Mouse (Mus musculus) left cerebral cortex, adult 8-10 months (tissue): ENCODE results near the gene Calm5. TPM values are rescaled to one million over a fixed set of nuclear protein-coding genes. Genes with fewer than 3 reads are reported as not detected.
"Not testable (repeated sequence)": the region's sequence is repeated elsewhere in the genome, so short reads cannot be mapped to it uniquely, and the experiment has no call there.

ENCODE experiments used
- DNase-seq, 2 experiments: peaks; one replicate each; pipeline ENCODE4 v3.0.0; 2022; ENCODE audit warnings: low spot score in 2 of 2
- total RNA-seq, 4 experiments: library from RNA; stranded (reverse); gene quantifications; 2 replicates each; pipeline ENCODE4 v1.2.4; 2022

Gene Calm5
- total RNA-seq, 4 experiments from 2014 or later, result not detected

DNA sequence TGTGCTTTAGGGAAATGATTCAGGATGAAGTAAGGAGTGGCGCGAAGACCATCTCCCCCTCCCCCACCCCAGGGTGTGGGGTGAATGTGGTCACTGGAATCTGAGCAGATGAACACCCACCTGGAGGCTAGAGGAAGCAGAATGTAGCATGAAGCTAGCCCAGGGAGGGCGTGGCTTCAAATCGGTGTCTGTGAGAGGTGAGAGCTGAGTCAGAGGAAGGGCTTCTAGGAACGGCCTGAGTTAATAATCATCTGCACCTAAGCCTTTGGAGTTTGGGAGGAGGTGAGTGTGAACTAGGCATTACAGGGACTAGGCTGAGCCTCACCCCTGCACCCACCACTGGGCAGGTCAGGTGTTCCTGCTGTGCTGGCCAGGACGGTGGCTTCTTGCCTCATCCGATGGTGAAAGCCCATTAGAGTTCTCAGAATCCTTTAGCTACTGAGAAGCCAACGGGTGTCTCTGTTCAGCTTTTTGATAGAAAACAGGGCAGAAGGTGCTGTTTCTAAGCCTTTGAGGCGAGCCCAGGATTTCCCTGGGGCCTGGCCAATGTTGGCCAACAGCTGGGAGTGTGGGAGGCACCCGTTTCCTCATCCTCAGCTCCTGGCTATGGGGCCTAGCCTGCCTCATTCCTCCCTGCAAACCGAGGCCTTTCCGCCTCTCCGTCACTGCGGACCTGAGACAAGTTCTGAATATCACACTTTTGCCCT, 11.8 kb downstream of the Calm5 start:
- DNase-seq, result no peak

DNA sequence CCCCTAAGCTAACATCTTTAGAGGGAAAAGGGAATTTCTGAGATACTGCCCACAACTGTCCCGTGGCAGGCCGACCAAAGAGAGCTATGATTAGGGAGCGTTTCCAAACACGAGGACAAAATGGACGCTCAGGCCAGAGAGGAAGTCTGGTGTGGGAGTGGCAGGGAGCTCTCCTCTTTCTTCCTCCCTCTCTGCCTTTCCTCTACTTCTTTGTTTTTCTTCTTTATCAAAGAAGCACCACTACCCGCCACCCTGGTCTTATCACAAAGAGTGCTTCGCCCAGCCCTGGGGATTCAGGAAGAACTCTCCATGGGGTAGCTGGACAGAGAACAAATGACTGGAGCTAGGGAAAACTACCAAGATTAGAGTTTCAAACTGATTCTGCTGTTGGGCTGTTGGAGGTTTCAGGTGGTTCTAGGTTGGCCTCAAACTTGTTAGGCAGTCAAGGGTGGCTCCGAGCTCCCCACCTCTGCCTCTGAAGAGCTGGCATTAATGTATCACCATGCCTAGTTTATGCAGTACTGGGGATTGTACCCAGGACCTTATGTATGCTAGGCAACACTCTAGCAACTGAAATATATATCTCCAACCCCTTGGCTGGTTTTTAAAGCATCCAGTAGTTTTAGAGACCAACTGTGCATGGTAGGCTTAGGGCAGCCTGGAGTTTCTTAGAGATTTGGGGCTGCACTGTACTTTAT, 12.5 kb downstream of the Calm5 start:
- DNase-seq, result no peak

DNA sequence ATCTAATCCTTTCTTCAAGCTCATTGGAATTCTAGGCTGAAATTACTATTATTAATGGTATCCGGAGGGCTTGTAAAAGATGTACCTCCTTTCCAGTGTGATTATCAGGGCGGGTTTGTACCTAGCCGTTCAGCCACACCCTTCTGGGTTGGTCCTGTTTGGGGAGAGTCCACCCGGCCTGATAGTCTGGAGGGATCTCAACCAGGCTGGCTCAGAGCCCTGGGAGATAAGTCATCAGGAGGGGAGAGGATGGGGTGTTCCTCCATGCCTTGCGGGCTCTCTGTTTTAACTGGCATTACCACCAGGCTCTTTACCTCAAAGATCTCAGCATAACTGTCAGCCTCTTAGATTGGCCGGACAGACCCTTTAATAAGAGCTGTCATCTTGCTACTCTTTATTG, 13.2 kb downstream of the Calm5 start:
- DNase-seq, result no peak

DNA sequence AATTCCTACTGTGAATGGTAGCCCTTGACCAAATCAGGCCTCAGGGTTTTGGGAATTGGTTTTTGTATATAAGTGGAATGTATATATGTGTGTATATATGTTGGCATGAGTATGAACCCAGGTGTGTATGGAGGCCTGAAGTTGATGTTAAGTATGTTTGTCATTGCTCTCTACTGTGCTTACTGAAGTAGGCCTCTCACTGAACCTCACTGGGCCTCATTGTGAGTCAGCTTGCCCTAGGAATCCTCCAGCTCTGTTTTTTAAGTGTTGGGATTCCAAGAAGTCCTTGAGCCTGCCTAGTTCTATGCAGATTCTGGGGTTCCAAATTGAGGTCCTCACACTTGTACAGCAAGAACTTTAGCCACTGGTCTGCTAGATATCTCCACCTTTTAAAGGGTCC, 15.9 kb downstream of the Calm5 start:
- no peak for DNase-seq

DNA sequence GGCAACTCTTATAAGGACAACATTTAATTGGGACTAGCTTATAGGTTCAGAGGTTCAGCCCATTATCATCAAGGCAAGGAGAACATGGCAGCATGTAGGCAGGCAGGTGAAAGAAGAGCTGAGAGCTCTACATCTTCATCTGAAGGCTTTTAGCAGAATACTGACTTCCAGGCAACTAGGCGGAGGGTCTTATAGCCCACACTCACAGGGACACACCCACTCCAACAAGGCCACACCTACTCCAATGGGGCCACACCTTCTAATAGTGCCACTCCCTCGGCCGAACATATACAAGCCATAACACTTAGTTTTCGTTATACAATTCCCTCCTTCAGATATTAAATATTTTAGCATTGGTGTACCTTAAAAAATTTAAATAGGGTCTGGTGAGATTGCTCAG, 18.9 kb downstream of the Calm5 start:
- no peak for DNase-seq

DNA sequence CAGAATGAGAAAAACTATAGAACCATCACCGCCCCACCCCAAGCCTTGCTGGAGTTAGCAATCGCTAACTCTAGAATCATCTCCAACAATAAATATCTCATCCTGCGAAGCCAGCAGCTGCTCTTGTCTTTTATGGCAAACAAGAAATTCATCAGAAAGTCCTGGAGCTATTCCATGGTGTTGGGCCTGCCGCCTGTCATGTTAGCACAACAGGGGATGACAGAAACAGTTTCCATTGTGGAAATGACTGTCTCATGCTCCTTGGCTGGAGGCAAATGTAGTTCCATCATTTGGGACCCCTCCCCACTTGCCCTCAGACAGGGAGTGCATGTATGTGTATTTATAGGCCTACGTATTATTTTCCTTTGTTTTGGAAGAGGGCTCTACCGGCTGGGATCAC, 22.5 kb downstream of the Calm5 start:
- DNase-seq, result no peak

DNA sequence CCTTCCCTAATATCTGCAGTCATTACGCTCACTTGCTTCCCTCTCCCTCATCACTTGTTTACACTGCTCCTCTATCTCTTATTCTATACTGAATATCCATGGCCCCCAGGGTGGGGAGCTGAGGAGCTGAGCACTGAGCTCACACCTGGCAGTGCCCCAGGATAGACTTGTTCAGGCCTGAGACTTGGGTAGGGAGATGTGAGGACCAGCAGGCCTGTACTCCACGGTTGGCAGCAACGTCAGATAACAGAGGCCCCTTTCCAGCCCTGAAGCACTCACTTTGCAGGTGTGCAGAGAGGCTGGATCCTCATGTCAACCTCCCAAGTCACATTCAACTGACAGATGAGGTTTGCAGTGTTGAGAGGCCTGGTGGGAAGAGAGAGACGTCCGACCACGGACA, 23.2 kb downstream of the Calm5 start:
- DNase-seq, result no peak

DNA sequence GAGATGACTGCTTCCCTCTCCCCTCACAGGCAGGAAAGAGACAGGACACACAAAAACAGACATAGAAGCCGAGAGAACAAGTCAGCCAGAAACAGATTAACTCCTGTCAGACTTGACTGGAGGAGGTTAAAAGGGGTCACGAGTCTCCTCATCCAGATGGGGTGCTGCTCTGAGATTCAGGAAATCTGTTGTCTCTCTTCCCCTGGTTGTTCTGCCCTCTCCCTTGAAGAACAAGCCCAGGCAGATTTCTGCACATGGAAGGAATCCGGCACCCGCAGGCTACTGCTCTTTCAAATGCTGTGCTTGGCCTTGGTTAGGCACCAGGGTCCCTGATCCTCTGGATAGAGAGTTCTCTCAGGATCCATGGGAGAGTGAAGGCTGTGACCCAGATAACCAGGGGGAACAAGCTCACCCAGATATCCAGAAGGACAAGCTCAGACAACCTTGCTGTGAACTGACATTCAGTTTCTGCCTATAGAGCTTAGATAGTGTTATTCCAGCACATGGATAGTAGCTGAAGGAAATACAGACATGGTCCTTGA, 23.8 kb downstream of the Calm5 start:
- DNase-seq, result no peak

DNA sequence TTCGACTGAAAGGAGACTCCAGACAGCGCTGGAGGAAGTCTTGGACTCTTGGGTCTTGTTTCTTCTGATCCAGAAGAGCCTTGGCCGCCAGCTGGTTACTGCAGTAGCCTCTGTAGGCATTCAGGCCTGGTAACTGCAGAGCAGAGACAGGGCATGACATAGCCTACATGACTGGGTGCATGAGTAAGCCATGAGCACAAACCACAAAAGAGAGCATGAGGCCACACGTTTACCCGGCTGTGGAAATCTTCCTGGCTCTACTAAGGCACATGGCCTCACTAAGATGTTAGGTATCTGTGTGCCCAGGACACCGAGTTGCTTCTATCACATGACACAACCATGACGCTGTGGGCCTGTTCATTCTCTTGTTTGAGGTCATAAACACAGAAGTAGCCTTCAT, 32.7 kb downstream of the Calm5 start:
- DNase-seq, result no peak

DNA sequence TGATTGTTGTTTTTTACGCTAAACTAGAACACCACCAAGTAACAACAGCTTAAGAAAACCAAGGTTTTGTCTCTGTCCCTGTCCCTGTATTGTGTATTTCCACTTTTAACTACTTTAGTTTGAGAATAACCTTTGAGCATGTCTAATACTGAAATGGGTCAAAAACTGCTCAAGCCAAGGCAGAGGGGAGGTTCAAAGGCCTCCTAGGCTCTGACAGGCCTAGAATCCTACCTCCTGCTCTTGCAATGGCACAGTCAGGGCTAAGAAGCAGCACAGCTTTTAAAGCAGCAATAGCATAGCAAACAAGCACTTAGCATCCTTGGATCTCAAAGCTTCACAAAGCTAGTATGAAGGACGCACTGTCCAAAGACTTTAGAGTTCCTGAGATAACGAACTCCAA, 35.1 kb downstream of the Calm5 start:
- DNase-seq, result no peak

DNA sequence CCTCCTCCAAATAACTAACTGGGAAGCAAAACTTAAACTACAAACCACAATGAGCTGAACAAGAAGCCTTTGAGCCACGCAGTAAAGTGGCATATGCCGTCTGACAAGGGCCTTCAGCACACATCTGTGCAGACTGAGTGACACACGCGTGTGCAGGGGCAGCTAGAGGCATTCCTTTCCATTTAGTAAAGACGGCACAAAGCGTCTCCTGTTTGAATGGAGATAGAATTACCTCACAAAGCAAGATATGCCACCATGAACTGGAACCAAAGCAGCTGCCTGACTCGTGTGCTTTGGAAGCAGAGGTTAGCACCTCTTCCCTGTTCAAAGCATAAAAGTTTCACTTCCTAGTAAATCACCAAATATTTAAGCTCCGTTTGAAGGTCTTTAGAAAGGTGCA, 36.1 kb downstream of the Calm5 start:
- DNase-seq, result no peak

DNA sequence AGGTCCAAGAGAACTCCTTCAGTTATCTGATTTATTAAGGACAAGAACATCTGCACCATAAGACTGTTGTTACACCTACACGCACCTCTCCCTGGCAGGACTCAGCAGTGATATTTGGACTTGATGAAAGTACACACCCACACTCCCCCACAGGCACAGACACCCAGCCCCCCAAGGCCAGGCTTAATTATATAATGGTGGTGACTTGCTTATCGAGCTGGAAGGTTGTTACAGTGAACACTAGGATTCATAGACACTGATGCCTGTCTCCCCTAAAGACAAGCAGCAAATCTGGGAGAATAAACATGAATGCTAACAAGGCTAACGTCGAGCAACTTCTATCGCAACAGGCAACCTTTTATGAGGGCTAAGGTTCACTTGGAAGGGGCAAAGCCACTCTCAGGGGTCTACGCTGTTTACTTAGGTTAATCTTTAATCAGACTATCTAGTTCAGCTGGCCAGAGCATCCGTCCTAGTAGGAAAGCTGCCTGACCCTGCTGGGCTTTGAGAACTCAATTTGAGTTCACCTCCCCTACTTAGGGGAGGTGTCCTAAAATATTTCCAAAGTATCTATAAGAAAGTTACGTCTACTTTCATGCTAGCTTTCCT, 37.6 kb downstream of the Calm5 start:
- peak in 1 of 2 experiments; percentile 27 for DNase-seq

DNA sequence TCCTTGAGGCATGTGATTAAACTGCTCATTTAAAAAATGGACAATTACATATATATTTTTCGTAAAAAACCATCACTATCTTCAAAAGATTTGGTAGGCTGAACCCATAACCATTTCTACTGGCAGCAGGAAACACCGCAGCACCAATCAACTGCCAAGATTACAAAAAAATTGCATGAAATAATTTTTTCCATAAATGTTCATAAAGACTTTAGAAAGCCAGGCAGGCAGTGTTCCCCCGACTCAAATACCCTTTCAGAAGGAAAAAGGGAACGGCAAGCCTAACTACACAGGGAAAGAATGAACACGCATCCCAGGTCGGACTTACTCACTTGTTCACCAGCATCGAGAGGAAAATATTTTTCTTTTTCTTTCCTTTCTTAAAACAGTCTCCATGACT, 38.6 kb downstream of the Calm5 start:
- DNase-seq, result no peak

DNA sequence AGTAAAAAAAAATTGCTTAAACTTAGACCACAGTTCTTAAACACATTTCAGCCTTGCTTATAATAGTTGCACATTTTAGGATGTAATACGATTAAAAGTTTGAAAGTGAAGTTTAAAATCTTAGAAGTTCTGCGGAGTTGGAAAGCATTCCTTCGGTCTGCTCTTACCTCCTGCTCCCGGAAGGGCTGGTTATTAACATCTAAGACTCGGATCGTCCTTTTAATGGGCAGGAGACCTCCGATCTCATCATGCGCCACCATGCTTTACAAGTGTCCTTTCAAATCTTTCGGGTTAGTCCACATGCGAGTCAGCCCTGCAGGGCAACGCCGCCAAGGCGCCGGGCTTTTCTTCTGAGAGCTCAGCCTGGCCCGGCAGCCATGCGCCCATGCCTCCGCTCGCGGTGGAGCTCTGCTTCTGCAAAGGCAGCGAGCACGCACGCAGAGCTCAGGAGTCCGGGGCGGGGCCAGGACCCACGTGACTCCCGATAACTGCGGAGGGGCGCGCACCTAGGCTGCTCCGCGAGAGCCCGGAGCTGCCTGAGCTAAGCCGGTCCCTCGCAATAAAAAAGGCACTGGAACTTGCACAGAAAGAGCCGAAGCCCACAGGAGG, 39.3 kb downstream of the Calm5 start:
- peak; percentile 82 for DNase-seq

DNA sequence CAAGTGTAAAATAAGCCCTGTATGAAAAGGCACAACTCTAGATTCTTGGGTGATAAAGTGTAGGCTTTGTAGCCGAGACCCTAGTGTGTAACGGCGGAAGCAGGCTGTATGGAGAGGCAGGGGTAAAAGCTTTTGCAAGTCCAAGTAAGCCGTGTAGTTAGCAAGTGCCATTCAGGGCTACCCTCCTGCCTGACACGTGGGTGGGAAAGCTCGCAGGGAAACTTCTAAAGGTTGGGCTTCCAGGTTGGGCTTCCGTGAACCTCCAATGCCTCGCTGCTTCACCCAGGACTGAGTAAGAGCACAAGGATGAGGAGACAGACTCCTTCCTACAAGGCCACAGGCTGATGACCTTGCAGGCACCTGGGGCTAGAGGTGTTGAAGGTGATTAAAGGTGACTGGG, 40.6 kb downstream of the Calm5 start:
- DNase-seq, result no peak

DNA sequence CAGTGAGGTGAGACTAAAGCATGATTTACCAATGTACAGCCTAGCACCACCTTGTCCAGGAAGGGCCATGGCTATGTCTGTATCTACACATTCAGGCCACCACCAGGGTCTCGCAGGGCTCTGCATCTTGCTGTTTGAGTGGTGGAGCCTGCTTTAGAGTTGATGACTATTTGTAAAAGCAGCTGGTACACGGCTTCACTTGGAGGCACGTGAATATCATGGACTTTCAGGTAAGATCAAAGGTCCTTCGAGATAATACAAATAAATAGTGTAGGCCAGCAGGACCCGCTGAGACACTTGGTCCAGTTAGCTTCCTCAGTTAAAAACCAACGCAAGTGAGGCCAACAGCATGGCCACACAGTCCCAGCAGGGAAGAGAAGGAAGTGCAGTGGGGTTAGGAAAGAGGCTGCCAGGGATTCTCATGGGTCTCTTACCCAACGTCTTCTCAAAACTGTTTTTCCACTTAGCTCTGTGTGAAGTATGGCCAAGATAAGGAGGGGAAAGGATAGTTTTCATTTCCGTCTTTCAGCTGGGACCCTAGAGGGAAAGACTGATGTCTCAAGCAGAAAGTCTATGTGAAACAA, 41.5 kb downstream of the Calm5 start:
- DNase-seq, result no peak

DNA sequence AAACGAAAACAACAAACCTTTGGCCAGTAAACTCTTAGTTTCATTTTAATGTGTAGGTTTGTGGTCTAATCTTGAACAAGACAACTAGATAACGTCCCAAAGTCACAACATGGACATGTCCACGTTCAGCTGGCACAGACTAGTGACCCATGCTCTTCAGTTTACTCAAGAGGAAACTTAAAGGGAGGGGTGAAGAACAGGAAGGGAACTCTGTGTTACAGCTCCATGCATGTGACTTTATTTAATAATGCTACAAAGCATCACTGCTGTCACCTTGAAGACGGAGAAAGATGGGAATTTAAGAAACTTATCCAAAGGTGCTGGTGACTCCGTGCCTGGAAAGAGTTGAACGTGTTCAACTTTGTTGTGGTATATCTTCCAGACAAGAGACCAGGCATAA, 42.1 kb downstream of the Calm5 start:
- DNase-seq, result no peak

DNA sequence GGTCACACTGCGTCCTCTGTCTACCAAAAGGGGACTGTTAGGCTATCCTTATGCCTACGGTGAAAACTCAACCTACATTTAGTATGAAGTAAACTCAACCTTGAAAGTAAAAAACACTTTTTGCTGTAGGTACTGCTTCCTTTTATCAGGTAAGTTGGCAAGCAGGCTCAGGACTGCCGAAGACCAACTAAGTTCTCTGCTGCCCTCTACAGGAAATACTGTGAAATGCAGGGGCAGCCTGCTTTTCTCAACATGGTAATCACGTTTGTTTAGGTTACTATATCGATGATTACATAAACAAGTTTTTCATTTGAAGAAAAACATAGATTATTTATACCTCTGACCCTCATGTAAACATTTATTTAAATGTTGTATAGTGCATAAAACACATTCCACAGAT, 42.9 kb downstream of the Calm5 start:
- DNase-seq, result peak; percentile 40 to 58

DNA sequence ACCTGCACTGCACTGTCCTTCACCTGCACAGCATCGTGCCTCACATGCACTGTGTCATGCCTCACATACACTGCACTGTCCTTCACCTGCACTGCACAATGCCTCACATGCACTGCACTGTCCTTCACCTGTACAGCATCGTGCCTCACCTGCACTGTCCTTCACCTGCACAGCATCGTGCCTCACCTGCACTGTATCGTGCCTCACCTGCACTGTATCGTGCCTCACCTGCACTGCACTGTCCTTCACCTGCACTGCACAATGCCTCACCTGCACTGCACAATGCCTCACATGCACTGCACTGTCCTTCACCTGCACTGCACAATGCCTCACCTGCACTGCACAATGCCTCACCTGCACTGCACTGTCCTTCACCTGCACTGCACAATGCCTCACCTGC, 44.2 kb downstream of the Calm5 start:
- DNase-seq, result not testable (repeated sequence)

DNA sequence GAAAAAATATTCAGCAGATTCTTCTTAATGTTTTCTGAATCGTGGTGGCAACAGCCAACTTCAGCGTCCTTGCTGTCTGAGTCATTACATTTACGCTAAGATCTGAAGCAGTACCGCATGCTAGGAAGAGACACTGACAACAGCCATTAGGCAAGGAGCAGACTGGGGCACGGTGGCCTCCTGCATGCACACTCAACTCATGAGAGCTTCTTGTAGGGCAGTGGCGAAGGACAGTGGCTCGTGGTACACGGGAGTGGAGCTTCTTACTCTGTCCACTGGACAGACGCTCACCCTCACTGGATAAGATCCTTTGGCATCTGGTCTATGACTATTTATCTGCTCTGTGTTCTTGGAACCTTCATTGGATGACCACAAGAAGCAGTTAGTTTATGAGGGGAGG, 45.3 kb downstream of the Calm5 start:
- DNase-seq, result no peak
